Mouse (Mus musculus): ENCODE data around the gene Nt5dc2. TPM values are rescaled to one million over a fixed set of nuclear protein-coding genes. Genes with fewer than 3 reads are reported as not detected.

Nt5dc2 gene
- polyA plus RNA-seq (2015; fragmentation: Illumina TruSeq; extraction: RNeasy Lipid Tissue Mini Kit (QIAGEN cat#74804); ENCODE audit: insufficient read depth, low read depth, low replicate concordance), result 7.7 TPM

GRCm38 (mm10) chr14:31130236-31131220, at the start of gene Nt5dc2:
TSS of gene Nt5dc2 (plus strand) at chr14:31131053.

DNA sequence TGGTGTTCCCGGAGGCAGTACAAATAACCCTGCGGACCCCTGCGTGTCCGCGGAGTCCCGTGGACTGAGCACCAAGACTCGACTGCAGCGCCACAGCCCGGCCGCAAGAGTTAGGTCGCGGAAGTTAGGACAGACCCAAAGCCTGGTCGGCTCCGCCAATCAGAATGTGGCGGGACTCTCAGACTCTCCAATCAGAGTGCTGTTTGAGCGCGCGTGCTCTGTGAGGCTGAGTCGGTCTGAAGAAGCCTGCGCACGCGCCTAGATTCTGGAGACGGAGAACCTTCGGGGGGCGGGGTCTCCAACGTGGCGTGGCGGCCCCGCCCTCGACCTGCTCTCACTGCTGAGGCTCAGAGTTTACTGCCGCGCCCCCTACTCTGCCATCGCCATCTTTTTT, 2.0 kb upstream of the Nt5dc2 start, which contains the start of gene Smim4:
Gene Smim4 (minus strand): TSS at position 131 of the 394 bp plus-strand sequence.

DNA sequence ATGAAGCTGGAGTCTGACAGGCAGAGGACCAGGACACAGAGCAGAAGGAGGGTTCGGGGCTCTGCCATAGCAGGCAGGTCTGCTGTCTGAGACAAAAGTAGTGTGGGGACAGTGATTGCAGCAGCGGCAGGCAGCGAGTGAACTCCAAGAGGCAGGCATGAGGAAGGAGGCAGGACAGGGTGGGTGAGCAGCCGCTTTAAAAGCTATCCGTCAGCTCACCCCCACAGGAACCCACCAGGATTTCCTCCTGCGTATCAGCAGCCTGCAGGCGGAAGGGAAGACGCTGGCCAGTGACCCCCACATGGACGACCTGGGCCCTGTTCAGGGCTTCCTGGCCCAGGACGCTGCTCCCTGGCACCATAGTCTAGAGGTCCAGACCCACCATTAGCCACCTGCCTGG, 37.6 kb downstream of the Nt5dc2 start, which contains the start of gene Stab1:
Gene Stab1 (minus strand): TSS at position 217 of the 400 bp plus-strand sequence.

Other genes with a start within 250 kb of the Nt5dc2 start
- 4.3 TPM for gene Itih4, start 244.6 kb upstream of the Nt5dc2 start, polyA plus RNA-seq (2015; fragmentation: Illumina TruSeq; extraction: RNeasy Lipid Tissue Mini Kit (QIAGEN cat#74804); ENCODE audit: insufficient read depth, low read depth, low replicate concordance)
- gene Itih3, start 207.3 kb upstream of the Nt5dc2 start, polyA plus RNA-seq (2015; fragmentation: Illumina TruSeq; extraction: RNeasy Lipid Tissue Mini Kit (QIAGEN cat#74804); ENCODE audit: insufficient read depth, low read depth, low replicate concordance), result 0.31 TPM
- not detected for gene Itih1, start 187.8 kb upstream of the Nt5dc2 start, polyA plus RNA-seq (2015; fragmentation: Illumina TruSeq; extraction: RNeasy Lipid Tissue Mini Kit (QIAGEN cat#74804); ENCODE audit: insufficient read depth, low read depth, low replicate concordance)
- gene Nek4, start 179.7 kb upstream of the Nt5dc2 start, polyA plus RNA-seq (2015; fragmentation: Illumina TruSeq; extraction: RNeasy Lipid Tissue Mini Kit (QIAGEN cat#74804); ENCODE audit: insufficient read depth, low read depth, low replicate concordance), result 2.4 TPM
- gene Glt8d1, start 129.7 kb upstream of the Nt5dc2 start, polyA plus RNA-seq (2015; fragmentation: Illumina TruSeq; extraction: RNeasy Lipid Tissue Mini Kit (QIAGEN cat#74804); ENCODE audit: insufficient read depth, low read depth, low replicate concordance), result 30.6 TPM
- gene Spcs1, start 129.4 kb upstream of the Nt5dc2 start, polyA plus RNA-seq (2015; fragmentation: Illumina TruSeq; extraction: RNeasy Lipid Tissue Mini Kit (QIAGEN cat#74804); ENCODE audit: insufficient read depth, low read depth, low replicate concordance), result 75.8 TPM
- gene Pbrm1, start 111.9 kb upstream of the Nt5dc2 start, polyA plus RNA-seq (2015; fragmentation: Illumina TruSeq; extraction: RNeasy Lipid Tissue Mini Kit (QIAGEN cat#74804); ENCODE audit: insufficient read depth, low read depth, low replicate concordance), result 6.9 TPM
- gene Gnl3, start 111.9 kb upstream of the Nt5dc2 start, polyA plus RNA-seq (2015; fragmentation: Illumina TruSeq; extraction: RNeasy Lipid Tissue Mini Kit (QIAGEN cat#74804); ENCODE audit: insufficient read depth, low read depth, low replicate concordance), result 31.7 TPM
- 7.6 TPM for gene Smim4, start 2.1 kb upstream of the Nt5dc2 start, polyA plus RNA-seq (2015; fragmentation: Illumina TruSeq; extraction: RNeasy Lipid Tissue Mini Kit (QIAGEN cat#74804); ENCODE audit: insufficient read depth, low read depth, low replicate concordance)
- gene Stab1, start 37.6 kb downstream of the Nt5dc2 start, polyA plus RNA-seq (2015; fragmentation: Illumina TruSeq; extraction: RNeasy Lipid Tissue Mini Kit (QIAGEN cat#74804); ENCODE audit: insufficient read depth, low read depth, low replicate concordance), result 51.5 TPM
- 1.8 TPM for gene Tnnc1, start 77.3 kb downstream of the Nt5dc2 start, polyA plus RNA-seq (2015; fragmentation: Illumina TruSeq; extraction: RNeasy Lipid Tissue Mini Kit (QIAGEN cat#74804); ENCODE audit: insufficient read depth, low read depth, low replicate concordance)
- 88.9 TPM for gene Nisch, start 85.9 kb downstream of the Nt5dc2 start, polyA plus RNA-seq (2015; fragmentation: Illumina TruSeq; extraction: RNeasy Lipid Tissue Mini Kit (QIAGEN cat#74804); ENCODE audit: insufficient read depth, low read depth, low replicate concordance)
- 7.7 TPM for gene Sema3g, start 86.8 kb downstream of the Nt5dc2 start, polyA plus RNA-seq (2015; fragmentation: Illumina TruSeq; extraction: RNeasy Lipid Tissue Mini Kit (QIAGEN cat#74804); ENCODE audit: insufficient read depth, low read depth, low replicate concordance)
- 5.2 TPM for gene Phf7, start 120.3 kb downstream of the Nt5dc2 start, polyA plus RNA-seq (2015; fragmentation: Illumina TruSeq; extraction: RNeasy Lipid Tissue Mini Kit (QIAGEN cat#74804); ENCODE audit: insufficient read depth, low read depth, low replicate concordance)
- 9.0 TPM for gene Bap1, start 120.4 kb downstream of the Nt5dc2 start, polyA plus RNA-seq (2015; fragmentation: Illumina TruSeq; extraction: RNeasy Lipid Tissue Mini Kit (QIAGEN cat#74804); ENCODE audit: insufficient read depth, low read depth, low replicate concordance)
- 0.37 TPM for gene Dnah1, start 192.8 kb downstream of the Nt5dc2 start, polyA plus RNA-seq (2015; fragmentation: Illumina TruSeq; extraction: RNeasy Lipid Tissue Mini Kit (QIAGEN cat#74804); ENCODE audit: insufficient read depth, low read depth, low replicate concordance)
- gene Capn7, start 205.6 kb downstream of the Nt5dc2 start, polyA plus RNA-seq (2015; fragmentation: Illumina TruSeq; extraction: RNeasy Lipid Tissue Mini Kit (QIAGEN cat#74804); ENCODE audit: insufficient read depth, low read depth, low replicate concordance), result 11.4 TPM